Mouse (Mus musculus): ENCODE data around the gene Kcmf1. TPM values are rescaled to one million over a fixed set of nuclear protein-coding genes. Genes with fewer than 3 reads are reported as not detected.

Kcmf1 gene
- 110 TPM for polyA plus RNA-seq (2012; fragmentation: generic; extraction: Trizol)

DNA sequence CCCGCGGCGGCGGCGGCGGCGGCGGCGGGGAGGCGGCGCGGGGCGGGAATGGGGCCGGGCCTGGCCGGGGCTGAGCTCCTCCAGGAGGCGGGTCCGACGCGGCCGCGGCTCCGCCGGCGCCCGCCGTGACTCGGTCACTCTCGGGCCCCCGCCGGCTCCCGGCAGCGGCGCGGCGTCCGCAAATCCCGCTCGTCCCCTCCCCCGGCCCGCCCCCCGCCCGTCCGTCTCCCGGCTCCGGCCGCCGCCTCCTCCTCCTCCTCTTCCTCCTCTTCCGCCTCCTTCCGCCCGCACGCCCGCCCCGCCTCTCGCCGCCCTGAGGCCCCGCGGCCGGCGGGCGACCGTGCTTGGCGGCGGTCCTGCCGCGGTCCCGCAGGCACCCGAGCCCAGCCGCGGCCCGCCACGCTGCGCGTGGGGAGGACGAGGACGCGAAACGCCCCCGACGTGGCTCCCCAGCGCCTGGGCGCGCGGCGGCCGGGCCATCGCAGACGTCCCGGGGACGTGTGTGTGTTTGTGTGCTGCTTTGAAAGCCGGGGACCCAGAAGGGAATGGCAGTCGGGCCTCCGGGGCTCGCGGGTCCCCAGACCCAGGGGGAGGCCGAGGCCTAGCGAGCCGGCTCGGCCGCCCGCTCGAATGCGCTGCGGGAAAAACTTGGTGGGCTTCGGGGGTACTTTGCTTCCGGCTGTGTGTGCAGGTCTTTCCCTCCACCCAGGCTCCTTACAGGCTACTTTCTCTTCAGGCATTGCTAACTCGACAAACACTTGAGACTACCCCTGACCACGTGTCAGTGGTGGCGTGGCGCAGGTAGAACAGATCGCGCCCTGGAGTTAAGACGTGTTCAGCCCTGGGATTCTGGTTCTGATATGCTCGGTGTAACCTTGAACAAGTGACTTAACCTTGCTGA is at the start of gene Kcmf1:
Gene Kcmf1 (minus strand): TSS at position 199 of the 901 bp plus-strand sequence.
- H3K4me3 ChIP-seq, result peak within 1 kb of the TSS; percentile 49
- H3K4me2 ChIP-seq (ENCODE audit: low read depth), result peak within 1 kb of the TSS; percentile 71
- peak; percentile 73 for TF ChIP-seq POLR2A (IDR thresholded peaks at IDR 0.05; ENCODE audit: insufficient read length, low read depth)
- no peak for TF ChIP-seq MAX (IDR thresholded peaks at IDR 0.05; ENCODE audit: low read depth)
- no peak for TF ChIP-seq TCF3 (IDR thresholded peaks at IDR 0.05; ENCODE audit: insufficient read length, low read depth)
- TF ChIP-seq MYOD1 (IDR thresholded peaks at IDR 0.05; ENCODE audit: control insufficient read depth in 1 of 3, insufficient read length in 2 of 3, low read depth in 2 of 3), result no peak
- no peak for TF ChIP-seq E2F4 (IDR thresholded peaks at IDR 0.05; ENCODE audit: insufficient read depth)
- TF ChIP-seq REST (IDR thresholded peaks at IDR 0.05; ENCODE audit: insufficient read depth, insufficient read length), result no peak
- TF ChIP-seq TCF12 (IDR thresholded peaks at IDR 0.05; ENCODE audit: insufficient read depth, poor library complexity, severe bottlenecking), result no peak
- peak; percentile 19 for TF ChIP-seq POLR2AphosphoS2 (IDR thresholded peaks at IDR 0.05; ENCODE audit: insufficient read length, low read depth)
- no peak for TF ChIP-seq USF1 (IDR thresholded peaks at IDR 0.05; ENCODE audit: low read depth)
- TF ChIP-seq MYOG (IDR thresholded peaks at IDR 0.05; ENCODE audit: control insufficient read depth in 1 of 3, insufficient read depth in 1 of 3, insufficient read length in 2 of 3, low read depth in 2 of 3), result peak in 2 of 3 experiments; percentile 3
- no peak for TF ChIP-seq SRF (IDR thresholded peaks at IDR 0.05; ENCODE audit: control insufficient read depth, insufficient read length, low read depth)
- no peaks in the 10 kb centered on the region for H3K36me3 ChIP-seq (ENCODE audit: control insufficient read depth, insufficient read depth)
- peaks cover 37% of the 10 kb centered on the region for H3K79me2 ChIP-seq (ENCODE audit: control insufficient read depth, insufficient read depth)
- H3ac ChIP-seq (ENCODE audit: control insufficient read depth, insufficient read length), result peak within 1 kb of the TSS; percentile 88
- no peaks in the 10 kb centered on the region for H3K27me3 ChIP-seq (ENCODE audit: control insufficient read depth, insufficient read depth, insufficient read length)

- no peaks in the 10 kb centered on the region for H3K79me2 ChIP-seq (ENCODE audit: control insufficient read depth, insufficient read depth)
- TF ChIP-seq USF1 (IDR thresholded peaks at IDR 0.05; ENCODE audit: low read depth) (no peak), REST (IDR thresholded peaks at IDR 0.05; ENCODE audit: insufficient read depth, insufficient read length) (no peak), E2F4 (IDR thresholded peaks at IDR 0.05; ENCODE audit: insufficient read depth) (no peak), TCF3 (IDR thresholded peaks at IDR 0.05; ENCODE audit: insufficient read length, low read depth) (no peak)
- H3K4me2 ChIP-seq (ENCODE audit: low read depth), result no peak overlapping the region
- H3K4me3 ChIP-seq, result no peak overlapping the region
- no peaks in the 10 kb centered on the region for H3K36me3 ChIP-seq (ENCODE audit: control insufficient read depth, insufficient read depth)
- H3K27me3 ChIP-seq (ENCODE audit: control insufficient read depth, insufficient read depth, insufficient read length), result no peaks in the 10 kb centered on the region
- H3ac ChIP-seq (ENCODE audit: control insufficient read depth, insufficient read length), result no peak overlapping the region
Observed at GRCm38 (mm10) chr6:72949161-72949756, 49.5 kb upstream of the Kcmf1 start.

- no peaks in the 10 kb centered on the region for H3K36me3 ChIP-seq (ENCODE audit: control insufficient read depth, insufficient read depth)
- no peak overlapping the region for H3K4me3 ChIP-seq
- H3K79me2 ChIP-seq (ENCODE audit: control insufficient read depth, insufficient read depth), result no peaks in the 10 kb centered on the region
- TF ChIP-seq CEBPB (IDR thresholded peaks at IDR 0.05; ENCODE audit: insufficient read depth, poor library complexity, severe bottlenecking) (no peak), SRF (IDR thresholded peaks at IDR 0.05; ENCODE audit: control insufficient read depth, insufficient read length, low read depth) (no peak), E2F4 (IDR thresholded peaks at IDR 0.05; ENCODE audit: insufficient read depth) (no peak)
- H3ac ChIP-seq (ENCODE audit: control insufficient read depth, insufficient read length), result no peak overlapping the region
- H3K4me2 ChIP-seq (ENCODE audit: low read depth), result no peak overlapping the region
- no peaks in the 10 kb centered on the region for H3K27me3 ChIP-seq (ENCODE audit: control insufficient read depth, insufficient read depth, insufficient read length)
Observed at GRCm38 (mm10) chr6:72948392-72948791, 48.6 kb upstream of the Kcmf1 start.

GRCm38 (mm10) chr6:72947960-72948359 is 48.2 kb upstream of the Kcmf1 start:
- Histone ChIP-seq H3K79me2 (ENCODE audit: control insufficient read depth, insufficient read depth) (no peaks in the 10 kb centered on the region), H3K36me3 (ENCODE audit: control insufficient read depth, insufficient read depth) (no peaks in the 10 kb centered on the region), H3K4me2 (ENCODE audit: low read depth) (no peak overlapping the region), H3K27me3 (ENCODE audit: control insufficient read depth, insufficient read depth, insufficient read length) (no peaks in the 10 kb centered on the region), H3ac (ENCODE audit: control insufficient read depth, insufficient read length) (no peak overlapping the region), H3K4me3 (no peak overlapping the region)
- no peak for TF ChIP-seq E2F4 (IDR thresholded peaks at IDR 0.05; ENCODE audit: insufficient read depth)
- TF ChIP-seq MYOG (IDR thresholded peaks at IDR 0.05; ENCODE audit: control insufficient read depth in 1 of 3, insufficient read depth in 1 of 3, insufficient read length in 2 of 3, low read depth in 2 of 3), result no peak
- no peak for TF ChIP-seq TCF3 (IDR thresholded peaks at IDR 0.05; ENCODE audit: insufficient read length, low read depth)
- no peak for TF ChIP-seq POLR2A (IDR thresholded peaks at IDR 0.05; ENCODE audit: insufficient read length, low read depth)
- no peak for TF ChIP-seq TCF12 (IDR thresholded peaks at IDR 0.05; ENCODE audit: insufficient read depth, poor library complexity, severe bottlenecking)
- TF ChIP-seq USF1 (IDR thresholded peaks at IDR 0.05; ENCODE audit: low read depth), result no peak
- no peak for TF ChIP-seq MAX (IDR thresholded peaks at IDR 0.05; ENCODE audit: low read depth)
- TF ChIP-seq SRF (IDR thresholded peaks at IDR 0.05; ENCODE audit: control insufficient read depth, insufficient read length, low read depth), result no peak
- no peak for TF ChIP-seq CEBPB (IDR thresholded peaks at IDR 0.05; ENCODE audit: insufficient read depth, poor library complexity, severe bottlenecking)
- TF ChIP-seq MYOD1 (IDR thresholded peaks at IDR 0.05; ENCODE audit: control insufficient read depth in 1 of 3, insufficient read length in 2 of 3, low read depth in 2 of 3), result no peak
- TF ChIP-seq REST (IDR thresholded peaks at IDR 0.05; ENCODE audit: insufficient read depth, insufficient read length), result no peak
- no peak for TF ChIP-seq POLR2AphosphoS2 (IDR thresholded peaks at IDR 0.05; ENCODE audit: insufficient read length, low read depth)

- H3K4me3 ChIP-seq, result no peak overlapping the region
- no peaks in the 10 kb centered on the region for H3K79me2 ChIP-seq (ENCODE audit: control insufficient read depth, insufficient read depth)
- no peak for TF ChIP-seq E2F4 (IDR thresholded peaks at IDR 0.05; ENCODE audit: insufficient read depth)
- TF ChIP-seq SRF (IDR thresholded peaks at IDR 0.05; ENCODE audit: control insufficient read depth, insufficient read length, low read depth), result no peak
- TF ChIP-seq CEBPB (IDR thresholded peaks at IDR 0.05; ENCODE audit: insufficient read depth, poor library complexity, severe bottlenecking), result no peak
- no peak for TF ChIP-seq MYOD1 (IDR thresholded peaks at IDR 0.05; ENCODE audit: control insufficient read depth in 1 of 3, insufficient read length in 2 of 3, low read depth in 2 of 3)
- TF ChIP-seq TCF3 (IDR thresholded peaks at IDR 0.05; ENCODE audit: insufficient read length, low read depth), result no peak
- no peak for TF ChIP-seq TCF12 (IDR thresholded peaks at IDR 0.05; ENCODE audit: insufficient read depth, poor library complexity, severe bottlenecking)
- TF ChIP-seq POLR2A (IDR thresholded peaks at IDR 0.05; ENCODE audit: insufficient read length, low read depth), result no peak
- no peak for TF ChIP-seq USF1 (IDR thresholded peaks at IDR 0.05; ENCODE audit: low read depth)
- no peak for TF ChIP-seq MYOG (IDR thresholded peaks at IDR 0.05; ENCODE audit: control insufficient read depth in 1 of 3, insufficient read depth in 1 of 3, insufficient read length in 2 of 3, low read depth in 2 of 3)
- no peak for TF ChIP-seq POLR2AphosphoS2 (IDR thresholded peaks at IDR 0.05; ENCODE audit: insufficient read length, low read depth)
- TF ChIP-seq MAX (IDR thresholded peaks at IDR 0.05; ENCODE audit: low read depth), result no peak
- no peak for TF ChIP-seq REST (IDR thresholded peaks at IDR 0.05; ENCODE audit: insufficient read depth, insufficient read length)
Observed at GRCm38 (mm10) chr6:72940493-72940892, 40.7 kb upstream of the Kcmf1 start.

More at GRCm38 (mm10) chr6:72940493-72940892, 40.7 kb upstream of the Kcmf1 start:
- Histone ChIP-seq H3K27me3 (ENCODE audit: control insufficient read depth, insufficient read depth, insufficient read length) (no peaks in the 10 kb centered on the region), H3ac (ENCODE audit: control insufficient read depth, insufficient read length) (no peak overlapping the region), H3K4me2 (ENCODE audit: low read depth) (no peak overlapping the region), H3K36me3 (ENCODE audit: control insufficient read depth, insufficient read depth) (no peaks in the 10 kb centered on the region)
